Mouse (Mus musculus) midbrain, embryonic 10.5 days (tissue): Measurements from ENCODE around the gene Speg. TPM values are rescaled to one million over a fixed set of nuclear protein-coding genes. Genes with fewer than 3 reads are reported as not detected.

Experiments
- DNase-seq: peaks from one replicate; pipeline ENCODE4 v3.0.0-alpha.2; 2017; ENCODE audit warnings: low spot score
- H3K27ac ChIP-seq: fragments of 300-500 bp; sonication (generic); replicated peaks from 2 replicates; pipeline ENCODE4 v1.5.1; 2016; ENCODE audit warnings: mild to moderate bottlenecking
- H3K27me3 ChIP-seq: fragments of 300-500 bp; sonication (generic); 2 replicates; pipeline ENCODE4 v1.6.1; 2016; ENCODE audit warnings: low read depth, mild to moderate bottlenecking; ENCODE audit not compliant: poor library complexity, severe bottlenecking
- H3K36me3 ChIP-seq: fragments of 300-500 bp; sonication (generic); 2 replicates; pipeline ENCODE4 v1.6.1; 2016; ENCODE audit warnings: mild to moderate bottlenecking, moderate library complexity
- H3K4me1 ChIP-seq: fragments of 300-500 bp; sonication (generic); 2 replicates; pipeline ENCODE4 v1.6.1; 2016
- H3K4me3 ChIP-seq: fragments of 300-500 bp; sonication (generic); 2 replicates; pipeline ENCODE4 v1.5.1; 2016; ENCODE audit warnings: mild to moderate bottlenecking, moderate library complexity
- H3K9me3 ChIP-seq: fragments of 300-500 bp; sonication (generic); replicated peaks from 2 replicates; pipeline ENCODE4 v1.6.1; 2016; ENCODE audit warnings: mild to moderate bottlenecking
- WGBS: fragments of 180-500 bp; shearing (Covaris S2); methylation state at CpG from one replicate; pipeline ENCODE4 v1.1.7; 2016; 5-methylcytosine and 5-hydroxymethylcytosine counted together
- polyA plus RNA-seq: library from polyadenylated mRNA; unstranded; fragments of >200 nt; fragmentation: Nextera tagmentation; extraction: Ambion mirVana; gene quantifications from 2 replicates; pipeline ENCODE4 v1.2.1, GENCODE M21; 2016

Speg gene
- polyA plus RNA-seq, 1 experiment from 2014 or later = 26.9 TPM

- H3K9me3 ChIP-seq = no peaks in the 10 kb centered on the region
- no peaks in the 10 kb centered on the region for H3K36me3 ChIP-seq
- WGBS = 60% methylated on average over 13 of the region's 13 CpGs
- no peak overlapping the region for H3K4me3 ChIP-seq
- peaks cover 46% of the 10 kb centered on the region for H3K4me1 ChIP-seq
- H3K27ac ChIP-seq = no peak overlapping the region
- H3K27me3 ChIP-seq = peaks cover 49% of the 10 kb centered on the region
- peak; percentile 56 for DNase-seq
Observed at GRCm38 (mm10) chr1:75371317-75372095, 3.6 kb upstream of the Speg start.

- H3K27me3 ChIP-seq = peaks cover 57% of the 10 kb centered on the region
- peaks cover 46% of the 10 kb centered on the region for H3K4me1 ChIP-seq
- H3K9me3 ChIP-seq = no peaks in the 10 kb centered on the region
- no peak overlapping the region for H3K27ac ChIP-seq
- WGBS = 85% methylated on average over 3 of the region's 3 CpGs
- H3K36me3 ChIP-seq = no peaks in the 10 kb centered on the region
- no peak overlapping the region for H3K4me3 ChIP-seq
- DNase-seq = no peak
Observed at GRCm38 (mm10) chr1:75372450-75372849, 2.6 kb upstream of the Speg start.

GRCm38 (mm10) chr1:75373276-75373675 lies 1.8 kb upstream of the Speg start:
- Histone ChIP-seq H3K4me1 (peaks cover 46% of the 10 kb centered on the region), H3K36me3 (no peaks in the 10 kb centered on the region), H3K9me3 (no peaks in the 10 kb centered on the region), H3K27me3 (peaks cover 65% of the 10 kb centered on the region), H3K27ac (no peak overlapping the region), H3K4me3 (no peak overlapping the region)
- no peak for DNase-seq
- WGBS = 62% methylated on average over 3 of the region's 3 CpGs

DNA sequence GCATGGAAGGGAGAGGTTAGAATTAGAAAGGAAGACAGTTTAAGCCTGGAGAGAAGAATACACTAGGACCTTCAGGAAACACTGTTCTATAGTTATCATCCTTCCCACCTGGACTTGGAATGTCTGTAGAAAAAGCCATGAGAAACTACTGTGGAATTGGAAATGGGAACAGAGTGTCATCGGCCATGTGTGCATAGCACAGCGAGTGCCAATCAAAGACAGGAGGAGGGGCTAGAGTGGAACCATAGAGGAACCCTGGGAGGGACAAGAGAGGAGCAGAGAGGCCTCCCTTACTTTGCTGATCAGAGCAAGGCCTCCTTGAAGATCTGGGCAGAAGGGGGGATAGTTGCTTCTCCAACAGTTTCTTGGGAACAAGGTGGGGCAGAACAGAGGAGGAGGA lies 4.1 kb downstream of the Speg start:
- Histone ChIP-seq H3K27ac (no peak overlapping the region), H3K36me3 (no peaks in the 10 kb centered on the region), H3K4me1 (peaks cover 53% of the 10 kb centered on the region), H3K9me3 (no peaks in the 10 kb centered on the region), H3K27me3 (peaks cover 89% of the 10 kb centered on the region), H3K4me3 (no peak overlapping the region)
- no peak for DNase-seq
- WGBS = 78% methylated on average over 2 of the region's 2 CpGs

DNA sequence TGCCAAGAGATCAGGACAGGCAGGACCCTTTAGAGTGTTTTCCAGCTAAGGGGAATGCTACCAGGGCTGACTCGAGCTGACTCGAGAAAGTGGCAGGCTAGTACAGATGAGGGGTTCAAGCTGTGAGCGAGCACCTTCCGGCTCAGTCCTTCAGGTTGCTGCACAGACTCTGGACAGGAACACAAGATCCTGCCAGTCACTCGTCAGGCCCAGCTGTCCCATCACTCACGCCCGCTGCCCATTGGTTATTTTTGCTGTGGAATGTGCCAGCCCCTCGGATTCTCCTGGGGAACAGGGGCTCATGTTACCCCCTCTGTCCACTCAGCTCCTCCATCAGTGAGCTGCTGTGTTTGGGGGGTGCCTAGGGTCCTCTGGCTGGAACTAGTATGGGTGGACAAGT lies 4.8 kb downstream of the Speg start:
- Histone ChIP-seq H3K9me3 (no peaks in the 10 kb centered on the region), H3K27ac (no peak overlapping the region), H3K27me3 (peaks cover 89% of the 10 kb centered on the region), H3K4me1 (peaks cover 53% of the 10 kb centered on the region), H3K4me3 (no peak overlapping the region), H3K36me3 (no peaks in the 10 kb centered on the region)
- no peak for DNase-seq
- WGBS = 71% methylated on average over 8 of the region's 8 CpGs

DNA sequence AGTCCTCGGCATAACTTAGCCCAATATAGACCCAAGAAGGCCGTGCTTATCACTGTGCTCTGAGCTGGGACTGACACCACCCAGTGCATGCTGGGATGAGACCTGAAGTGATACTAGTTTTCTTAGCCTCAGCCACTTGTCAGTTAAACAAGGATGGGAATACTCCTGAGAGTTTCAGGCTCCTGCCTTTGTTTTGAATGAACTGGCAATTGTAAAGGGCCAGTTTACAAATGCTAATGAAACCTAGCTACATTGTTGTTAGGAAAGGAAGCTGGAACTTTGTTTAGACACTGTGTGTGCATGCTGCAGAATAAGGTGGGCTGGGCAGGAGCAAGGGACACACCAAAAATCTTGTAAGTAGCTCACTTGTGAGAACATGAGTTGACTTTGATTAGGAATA lies 5.9 kb downstream of the Speg start:
- Histone ChIP-seq H3K27ac (no peak overlapping the region), H3K4me3 (no peak overlapping the region)

GRCm38 (mm10) chr1:75381482-75382355 lies 6.6 kb downstream of the Speg start:
- Histone ChIP-seq H3K27me3 (peaks cover 89% of the 10 kb centered on the region), H3K4me3 (peak overlapping the region; percentile 84), H3K36me3 (no peaks in the 10 kb centered on the region), H3K27ac (peak overlapping the region; percentile 86), H3K9me3 (no peaks in the 10 kb centered on the region), H3K4me1 (peaks cover 61% of the 10 kb centered on the region)
- 3% methylated on average over 52 of the region's 60 CpGs for WGBS
- DNase-seq = peak; percentile 64

More for the DNA sequence above, 5.9 kb downstream of the Speg start:
- Histone ChIP-seq H3K9me3 (no peaks in the 10 kb centered on the region), H3K27me3 (peaks cover 89% of the 10 kb centered on the region), H3K4me1 (peaks cover 53% of the 10 kb centered on the region), H3K36me3 (no peaks in the 10 kb centered on the region)
- 43% methylated on average over 2 of the region's 2 CpGs for WGBS
- no peak for DNase-seq

GRCm38 (mm10) chr1:75382356-75383071 lies 7.4 kb downstream of the Speg start:
- under 1% methylated on average over 27 of the region's 28 CpGs for WGBS
- DNase-seq = peak; percentile 56
- Histone ChIP-seq H3K27ac (peak overlapping the region; percentile 86), H3K27me3 (peaks cover 90% of the 10 kb centered on the region), H3K9me3 (no peaks in the 10 kb centered on the region), H3K4me1 (peaks cover 69% of the 10 kb centered on the region), H3K4me3 (peak overlapping the region; percentile 84), H3K36me3 (no peaks in the 10 kb centered on the region)

GRCm38 (mm10) chr1:75384470-75385141 lies 9.5 kb downstream of the Speg start:
- Histone ChIP-seq H3K9me3 (no peaks in the 10 kb centered on the region), H3K27ac (peak overlapping the region; percentile 57; the same call in 1 of the 2 replicates), H3K27me3 (peaks cover 90% of the 10 kb centered on the region), H3K36me3 (no peaks in the 10 kb centered on the region), H3K4me3 (no peak overlapping the region), H3K4me1 (peaks cover 88% of the 10 kb centered on the region)
- DNase-seq = no peak
- WGBS = 85% methylated on average over 27 of the region's 27 CpGs

DNA sequence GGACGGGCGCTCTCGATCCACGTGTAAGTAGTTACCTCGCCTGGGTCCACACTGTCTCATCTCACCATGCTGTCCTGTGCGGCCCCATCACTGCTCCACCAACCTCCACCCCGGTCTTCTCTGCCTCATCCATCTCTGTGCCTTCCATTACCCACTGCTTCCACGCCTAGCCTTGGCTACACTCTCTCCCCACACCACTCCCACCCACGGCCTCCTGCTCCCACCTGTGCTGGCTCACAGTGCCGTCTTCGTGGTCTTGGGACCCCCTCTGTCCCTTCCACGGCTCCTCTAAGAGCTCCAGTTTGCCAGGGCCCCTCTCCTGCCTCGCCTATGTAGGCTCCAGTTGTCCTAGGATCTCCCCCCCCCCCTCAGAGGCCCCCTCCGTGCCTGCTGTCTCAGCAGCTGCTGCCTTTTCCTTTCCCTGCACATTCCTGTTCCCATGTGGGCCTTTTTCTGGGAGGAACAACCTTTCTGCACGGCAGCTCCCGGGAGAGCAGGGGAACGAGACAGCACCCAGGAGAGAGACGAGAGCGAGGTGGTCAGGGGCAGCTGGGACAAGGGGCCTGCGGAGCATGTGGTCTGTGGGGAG lies 10.1 kb downstream of the Speg start:
- DNase-seq = no peak
- Histone ChIP-seq H3K9me3 (no peaks in the 10 kb centered on the region), H3K36me3 (no peaks in the 10 kb centered on the region), H3K27me3 (peaks cover 90% of the 10 kb centered on the region), H3K4me3 (peak overlapping the region; percentile 21; the same call in 1 of the 2 replicates), H3K27ac (peak overlapping the region; percentile 57), H3K4me1 (peaks cover 84% of the 10 kb centered on the region)
- WGBS = 74% methylated on average over 20 of the region's 20 CpGs

- H3K27me3 ChIP-seq = peaks cover 90% of the 10 kb centered on the region
- 40% methylated on average over 4 of the region's 4 CpGs for WGBS
- H3K9me3 ChIP-seq = no peaks in the 10 kb centered on the region
Observed at GRCm38 (mm10) chr1:75386149-75386548, 11.1 kb downstream of the Speg start.

More at GRCm38 (mm10) chr1:75386149-75386548, 11.1 kb downstream of the Speg start:
- Histone ChIP-seq H3K4me3 (no peak overlapping the region), H3K4me1 (peaks cover 79% of the 10 kb centered on the region), H3K27ac (no peak overlapping the region), H3K36me3 (no peaks in the 10 kb centered on the region)
- no peak for DNase-seq
